Mouse (Mus musculus) cerebellum, adult 2 months (tissue): Measurements from ENCODE around the gene Ino80.

ENCODE experiments used
- CTCF ChIP-seq: fragments of 200-500 bp; IDR thresholded peaks from 2 replicates; pipeline ENCODE4 v1.5.1; 2011; ENCODE audit warnings: low read depth, mild to moderate bottlenecking, control low read depth, low read length, moderate library complexity, borderline replicate concordance; ENCODE audit not compliant: insufficient read depth
- POLR2A ChIP-seq: fragments of 200-500 bp; IDR thresholded peaks from 2 replicates; pipeline ENCODE4 v1.6.1; 2011; ENCODE audit warnings: low read length, control low read depth, borderline replicate concordance; ENCODE audit not compliant: insufficient read depth

GRCm38 (mm10) chr2:119334135-119334534, 143.4 kb downstream of the Ino80 start:
- TF ChIP-seq CTCF (no peak), POLR2A (no peak)
